Mouse (Mus musculus) forebrain, embryonic 14.5 days (tissue): ENCODE results near the gene Cd44. TPM values are rescaled to one million over a fixed set of nuclear protein-coding genes. Genes with fewer than 3 reads are reported as not detected.
A peak's percentile ranks its signal among the peaks of the same experiment; 100 is the strongest.

Experiments used
- ATAC-seq: fragments of 200-750 bp; cut with Nextera tagmentation; 2 replicates; pipeline ENCODE4 v1.8.0; 2017; ENCODE audit warnings: mild to moderate bottlenecking, moderate library complexity
- DNase-seq: peaks from one replicate; pipeline ENCODE4 v3.0.0-alpha.2; 2015; ENCODE audit warnings: low spot score
- H3K27ac ChIP-seq: fragments of 300-500 bp; sonication (generic); 2 replicates; pipeline ENCODE4 v1.5.1; 2014; ENCODE audit warnings: low read depth, mild to moderate bottlenecking, control low read depth, low read length, moderate library complexity
- H3K27me3 ChIP-seq: fragments of 300-500 bp; sonication (generic); replicated peaks from 2 replicates; pipeline ENCODE4 v1.6.1; 2014; ENCODE audit warnings: low read length, control low read depth, mixed read lengths; ENCODE audit not compliant: control insufficient read depth, insufficient read depth
- H3K36me3 ChIP-seq: fragments of 300-500 bp; sonication (generic); 2 replicates; pipeline ENCODE4 v1.6.1; 2014; ENCODE audit warnings: low read length, control low read depth; ENCODE audit not compliant: control insufficient read depth, insufficient read depth
- H3K4me1 ChIP-seq: fragments of 300-500 bp; sonication (generic); 2 replicates; pipeline ENCODE4 v1.6.1; 2014; ENCODE audit warnings: antibody characterized with exemption, low read length, control low read depth; ENCODE audit not compliant: control insufficient read depth, insufficient read depth
- H3K4me2 ChIP-seq: fragments of 300-500 bp; sonication (generic); 2 replicates; pipeline ENCODE4 v1.6.1; 2014; ENCODE audit warnings: mild to moderate bottlenecking, control low read depth, low read length
- H3K4me3 ChIP-seq: fragments of 300-500 bp; sonication (generic); 2 replicates; pipeline ENCODE4 v1.5.1; 2014; ENCODE audit warnings: low read depth, low read length, control low read depth
- H3K9ac ChIP-seq: fragments of 300-500 bp; sonication (generic); 2 replicates; pipeline ENCODE4 v1.6.1; 2014; ENCODE audit warnings: mild to moderate bottlenecking, low read length, control low read depth, moderate library complexity
- H3K9me3 ChIP-seq: fragments of 300-500 bp; sonication (generic); replicated peaks from 2 replicates; pipeline ENCODE4 v1.6.1; 2016; ENCODE audit warnings: low read length, control low read depth, mixed read lengths; ENCODE audit not compliant: control insufficient read depth
- WGBS: fragments of 180-500 bp; shearing (Covaris S2); extraction: QIAGEN DNeasy Blood & Tissue Kit; methylation state at CpG from one replicate; pipeline ENCODE4 v1.1.7; 2014; 5-methylcytosine and 5-hydroxymethylcytosine counted together
- polyA plus RNA-seq: library from polyadenylated mRNA; unstranded; fragments of >200 nt; fragmentation: Nextera tagmentation; extraction: Ambion mirVana; gene quantifications from 2 replicates; pipeline ENCODE4 v1.2.1, GENCODE M21; 2014

The Cd44 gene
- polyA plus RNA-seq, 1 experiment from 2014 or later: 2.1 TPM

- DNase-seq: no peak
- WGBS: 89% methylated on average over 1 of the region's 1 CpGs
- H3K36me3 ChIP-seq: no peaks in the 10 kb centered on the region
- H3K4me3 ChIP-seq: no peak overlapping the region
- H3K4me1 ChIP-seq: no peaks in the 10 kb centered on the region
- no peak overlapping the region for H3K9ac ChIP-seq
- no peaks in the 10 kb centered on the region for H3K27me3 ChIP-seq
- no peak for ATAC-seq
- H3K4me2 ChIP-seq: no peak overlapping the region
- no peak overlapping the region for H3K27ac ChIP-seq
- H3K9me3 ChIP-seq: no peaks in the 10 kb centered on the region
These were observed 14.3 kb downstream of the Cd44 start for GRCm38 (mm10) chr2:102887137-102887536.

- no peak overlapping the region for H3K4me3 ChIP-seq
- ATAC-seq: no peak
- no peaks in the 10 kb centered on the region for H3K9me3 ChIP-seq
- H3K27me3 ChIP-seq: no peaks in the 10 kb centered on the region
- no peak overlapping the region for H3K4me2 ChIP-seq
- H3K9ac ChIP-seq: no peak overlapping the region
- no peaks in the 10 kb centered on the region for H3K36me3 ChIP-seq
- WGBS: 92% methylated on average over 6 of the region's 6 CpGs
- DNase-seq: no peak
- H3K27ac ChIP-seq: no peak overlapping the region
- no peaks in the 10 kb centered on the region for H3K4me1 ChIP-seq
These were observed 15.0 kb downstream of the Cd44 start for GRCm38 (mm10) chr2:102886306-102886935.

GRCm38 (mm10) chr2:102882597-102883272, 18.7 kb downstream of the Cd44 start:
- no peaks in the 10 kb centered on the region for H3K27me3 ChIP-seq
- H3K4me2 ChIP-seq: no peak overlapping the region
- no peak overlapping the region for H3K27ac ChIP-seq
- H3K9ac ChIP-seq: no peak overlapping the region
- 58% methylated on average over 6 of the region's 6 CpGs for WGBS
- no peak for DNase-seq
- H3K9me3 ChIP-seq: no peaks in the 10 kb centered on the region
- H3K36me3 ChIP-seq: no peaks in the 10 kb centered on the region
- H3K4me3 ChIP-seq: no peak overlapping the region
- ATAC-seq: no peak
- no peaks in the 10 kb centered on the region for H3K4me1 ChIP-seq

- 79% methylated on average over 8 of the region's 8 CpGs for WGBS
- ATAC-seq (no peak), DNase-seq (peak; percentile 19)
- no peak overlapping the region for H3K4me3 ChIP-seq
- H3K9ac ChIP-seq: no peak overlapping the region
- no peak overlapping the region for H3K4me2 ChIP-seq
- no peaks in the 10 kb centered on the region for H3K36me3 ChIP-seq
- no peaks in the 10 kb centered on the region for H3K27me3 ChIP-seq
- no peaks in the 10 kb centered on the region for H3K9me3 ChIP-seq
- H3K4me1 ChIP-seq: no peaks in the 10 kb centered on the region
- no peak overlapping the region for H3K27ac ChIP-seq
These were observed 19.4 kb downstream of the Cd44 start for GRCm38 (mm10) chr2:102882004-102882588.

- Histone ChIP-seq H3K27me3 (no peaks in the 10 kb centered on the region), H3K9me3 (no peaks in the 10 kb centered on the region), H3K27ac (no peak overlapping the region), H3K4me3 (no peak overlapping the region), H3K9ac (no peak overlapping the region), H3K4me1 (peaks cover 4% of the 10 kb centered on the region; the same call in 1 of the 2 replicates), H3K4me2 (no peak overlapping the region), H3K36me3 (no peaks in the 10 kb centered on the region)
- 64% methylated on average over 2 of the region's 2 CpGs for WGBS
- DNase-seq (no peak), ATAC-seq (no peak)
These were observed 23.0 kb downstream of the Cd44 start for GRCm38 (mm10) chr2:102878513-102878912.

- H3K4me1 ChIP-seq: peaks cover 4% of the 10 kb centered on the region; the same call in 1 of the 2 replicates
- H3K9me3 ChIP-seq: no peaks in the 10 kb centered on the region
- WGBS: 94% methylated on average over 4 of the region's 4 CpGs
- no peaks in the 10 kb centered on the region for H3K27me3 ChIP-seq
- H3K36me3 ChIP-seq: no peaks in the 10 kb centered on the region
- H3K9ac ChIP-seq: no peak overlapping the region
- DNase-seq (no peak), ATAC-seq (no peak)
- no peak overlapping the region for H3K4me2 ChIP-seq
- no peak overlapping the region for H3K27ac ChIP-seq
- H3K4me3 ChIP-seq: no peak overlapping the region
These were observed 24.0 kb downstream of the Cd44 start for GRCm38 (mm10) chr2:102877463-102877862.

- Histone ChIP-seq H3K27ac (no peak overlapping the region), H3K27me3 (no peaks in the 10 kb centered on the region)
- 70% methylated on average over 1 of the region's 1 CpGs for WGBS
These were observed 25.3 kb downstream of the Cd44 start for GRCm38 (mm10) chr2:102876141-102876540.

GRCm38 (mm10) chr2:102873848-102874247, 27.6 kb downstream of the Cd44 start:
- no peak for ATAC-seq
- H3K27ac ChIP-seq: no peak overlapping the region
- no peaks in the 10 kb centered on the region for H3K36me3 ChIP-seq
- DNase-seq: peak; percentile 40
- no peaks in the 10 kb centered on the region for H3K9me3 ChIP-seq
- H3K4me2 ChIP-seq: no peak overlapping the region
- H3K9ac ChIP-seq: no peak overlapping the region
- WGBS: 15% methylated on average over 4 of the region's 4 CpGs
- H3K27me3 ChIP-seq: no peaks in the 10 kb centered on the region
- peaks cover 4% of the 10 kb centered on the region; the same call in 1 of the 2 replicates for H3K4me1 ChIP-seq
- no peak overlapping the region for H3K4me3 ChIP-seq

More at GRCm38 (mm10) chr2:102876141-102876540, 25.3 kb downstream of the Cd44 start:
- no peak for ATAC-seq
- Histone ChIP-seq H3K4me1 (peaks cover 4% of the 10 kb centered on the region; the same call in 1 of the 2 replicates), H3K9ac (no peak overlapping the region), H3K9me3 (no peaks in the 10 kb centered on the region), H3K4me2 (no peak overlapping the region), H3K4me3 (no peak overlapping the region), H3K36me3 (no peaks in the 10 kb centered on the region)
- no peak for DNase-seq

- ATAC-seq (no peak), DNase-seq (no peak)
- H3K4me2 ChIP-seq: no peak overlapping the region
- no peaks in the 10 kb centered on the region for H3K36me3 ChIP-seq
- no peaks in the 10 kb centered on the region for H3K9me3 ChIP-seq
- peaks cover 4% of the 10 kb centered on the region; the same call in 1 of the 2 replicates for H3K4me1 ChIP-seq
- WGBS: 71% methylated on average over 4 of the region's 4 CpGs
- H3K27me3 ChIP-seq: no peaks in the 10 kb centered on the region
- no peak overlapping the region for H3K4me3 ChIP-seq
- no peak overlapping the region for H3K27ac ChIP-seq
- no peak overlapping the region for H3K9ac ChIP-seq
These were observed 28.3 kb downstream of the Cd44 start for GRCm38 (mm10) chr2:102873194-102873593.
